Mouse (Mus musculus) thymus, adult 2 months (tissue): ENCODE measurements at regions not wholly inside any gene's neighbourhood (a gene's known extent, or its start where the extent isn't known, plus 50 kb on each side); places are given as distances from the start of the nearest gene placed in this dataset.

Experiments
- CTCF ChIP-seq: fragments of 200-500 bp; IDR thresholded peaks from 2 replicates; pipeline ENCODE4 v1.5.1; 2012; ENCODE audit warnings: mild to moderate bottlenecking, control low read depth, low read length, moderate library complexity, borderline replicate concordance; ENCODE audit not compliant: control insufficient read depth, poor library complexity, insufficient read depth; ENCODE audit errors: extremely low read depth
- POLR2A ChIP-seq: fragments of 200-500 bp; IDR thresholded peaks from 2 replicates; pipeline ENCODE4 v1.6.1; 2012; ENCODE audit warnings: mild to moderate bottlenecking, low read length, control low read depth, moderate library complexity; ENCODE audit not compliant: control insufficient read depth, poor library complexity, insufficient read depth; ENCODE audit errors: extremely low read depth

DNA sequence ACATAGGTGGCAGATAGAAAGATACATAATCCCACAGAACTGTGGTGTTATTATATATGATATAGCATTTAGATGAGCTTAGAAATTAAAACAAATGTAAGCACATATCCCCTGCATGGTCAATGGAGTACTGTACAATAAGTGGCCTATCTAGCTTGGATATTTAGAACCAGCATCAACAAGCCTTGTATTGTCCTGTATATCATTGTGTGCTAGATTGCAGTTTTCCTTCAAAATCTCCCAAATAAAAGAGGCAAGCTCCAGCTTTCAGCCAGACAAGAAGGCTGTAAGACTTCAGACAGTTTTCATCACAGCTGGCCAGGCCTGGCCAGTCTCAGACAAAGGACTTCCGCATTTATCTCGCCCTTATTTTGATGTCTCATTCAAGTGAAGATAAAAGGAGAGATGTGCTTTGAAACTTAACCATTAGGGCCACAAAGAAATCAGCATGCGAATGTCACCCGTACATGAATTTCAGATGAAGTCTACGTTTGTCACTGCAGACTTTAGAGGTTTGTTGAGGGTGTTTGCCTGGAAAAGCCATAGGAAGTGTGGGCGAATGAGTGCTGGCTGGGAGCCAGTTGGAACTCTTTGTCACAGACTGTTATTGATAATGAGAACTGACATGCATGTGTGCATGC is 700.5 kb downstream of the Kcnj2 start:
- no peak for TF ChIP-seq POLR2A
- TF ChIP-seq CTCF: no peak
